Mouse (Mus musculus): Measurements from ENCODE around the gene 4930516K23Rik. TPM values are rescaled to one million over a fixed set of nuclear protein-coding genes. Genes with fewer than 3 reads are reported as not detected.

4930516K23Rik gene
- not detected for polyA plus RNA-seq (2017; shearing (Covaris generic))

GRCm38 (mm10) chr7:104061345-104061744 lies at the start of gene 4930516K23Rik:
TSS of gene 4930516K23Rik (minus strand) at chr7:104061445.

GRCm38 (mm10) chr7:104104757-104104972 lies 43.4 kb upstream of the 4930516K23Rik start, which contains the start of gene Olfr646:
TSS of gene Olfr646 (plus strand) at chr7:104104873.

DNA sequence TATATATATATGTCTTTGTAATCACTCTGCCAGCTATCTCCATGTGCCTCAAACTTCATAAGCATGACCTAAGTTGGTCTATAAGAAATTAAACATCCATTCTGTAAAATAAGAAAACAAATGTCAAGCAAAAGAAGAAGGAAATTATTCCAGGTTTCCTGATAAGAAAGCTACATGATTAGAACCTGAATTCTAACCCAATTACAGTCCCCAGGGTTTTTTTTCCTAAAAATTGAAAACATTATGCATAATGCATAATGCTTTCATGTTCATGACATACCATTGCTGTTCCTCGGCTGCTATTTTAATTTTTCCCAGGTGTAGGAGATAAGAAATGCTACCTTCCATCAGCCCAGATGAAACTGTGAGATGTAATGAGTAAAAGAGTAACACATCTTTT lies 24.1 kb upstream of the 4930516K23Rik start, which contains the start of gene Olfr645:
Gene Olfr645 (minus strand): TSS at position 101 of the 400 bp plus-strand sequence.

GRCm38 (mm10) chr7:104071769-104072168 lies 10.5 kb upstream of the 4930516K23Rik start, which contains the start of gene Olfr644:
TSS of gene Olfr644 (minus strand) at chr7:104071869.

DNA sequence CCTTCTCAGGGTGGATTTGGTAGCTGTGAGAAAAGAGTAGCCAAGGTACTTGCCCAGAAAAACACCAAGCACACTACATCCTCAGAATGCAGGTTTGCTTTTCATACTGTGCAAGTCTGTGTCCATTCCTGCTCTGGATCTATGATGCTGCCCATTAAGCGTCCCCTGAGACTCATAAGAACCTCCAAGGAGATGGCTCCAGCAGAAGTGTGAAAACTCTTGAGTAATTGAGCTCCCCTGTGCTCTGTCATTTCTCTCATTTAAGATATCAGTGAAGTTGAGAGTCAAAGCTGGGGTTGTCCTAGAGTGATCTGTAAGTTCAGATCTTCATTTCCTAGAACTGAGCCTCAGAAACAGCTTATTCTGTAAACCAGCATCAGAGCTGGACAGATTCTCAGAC lies 8.7 kb downstream of the 4930516K23Rik start, which contains the start of gene Olfr642:
Gene Olfr642 (minus strand): TSS at position 101 of the 400 bp plus-strand sequence.

DNA sequence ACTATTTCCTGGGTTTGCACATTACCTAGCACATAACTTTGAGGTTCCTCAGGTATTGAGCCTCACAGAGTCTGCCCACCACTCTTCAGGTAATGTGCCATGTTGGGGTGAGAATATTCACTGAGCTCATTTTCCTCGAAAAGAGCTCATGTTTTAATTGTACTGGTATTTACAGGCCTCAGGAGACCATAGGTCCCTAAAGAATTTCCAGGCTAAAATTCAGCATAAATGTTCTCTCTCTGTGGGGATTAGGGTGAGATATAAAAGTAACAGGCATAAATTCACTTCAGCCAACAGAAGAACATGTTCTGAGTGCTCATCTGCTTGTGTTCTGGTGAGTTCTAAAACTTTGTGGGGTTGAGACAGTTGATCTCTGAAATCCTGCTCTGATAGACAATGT lies 26.1 kb downstream of the 4930516K23Rik start, which contains the start of gene Olfr641:
Gene Olfr641 (plus strand): TSS at position 301 of the 400 bp plus-strand sequence.

GRCm38 (mm10) chr7:104025473-104025872 lies 35.8 kb downstream of the 4930516K23Rik start, which contains the start of gene Olfr640:
TSS of gene Olfr640 (minus strand) at chr7:104025573.

DNA sequence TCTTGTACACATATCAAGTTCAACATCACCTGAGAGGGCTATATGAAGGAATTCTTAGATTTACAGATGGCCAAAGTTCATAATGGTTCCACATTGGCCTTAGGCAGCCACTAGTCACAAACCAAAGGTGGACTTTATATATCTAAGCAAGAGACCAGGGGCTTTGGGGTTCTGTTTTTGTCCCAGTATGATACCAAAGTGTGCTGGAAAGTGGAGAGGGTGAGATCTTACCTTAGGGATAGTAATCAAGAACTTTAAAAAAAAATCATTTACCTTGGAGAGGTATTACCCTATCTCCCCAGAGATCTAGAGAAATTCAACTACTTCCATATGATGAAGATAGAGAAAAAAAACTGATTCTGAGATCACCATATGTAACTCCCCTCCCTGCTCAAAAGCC lies 44.0 kb downstream of the 4930516K23Rik start, which contains the start of gene Olfr639:
Gene Olfr639 (minus strand): TSS at position 101 of the 400 bp plus-strand sequence.

Other genes with a start within 250 kb of the 4930516K23Rik start
- gene Hbb-bt, start 247.4 kb downstream of the 4930516K23Rik start, polyA plus RNA-seq (2017; shearing (Covaris generic)) = 106 TPM
- 546 TPM for gene Hbb-bs, start 233.3 kb downstream of the 4930516K23Rik start, polyA plus RNA-seq (2017; shearing (Covaris generic))
- not detected for gene Hbb-bh2, start 220.9 kb downstream of the 4930516K23Rik start, polyA plus RNA-seq (2017; shearing (Covaris generic))
- not detected for gene Hbb-bh1, start 218.3 kb downstream of the 4930516K23Rik start, polyA plus RNA-seq (2017; shearing (Covaris generic))
- not detected for gene Hbb-y, start 208.2 kb downstream of the 4930516K23Rik start, polyA plus RNA-seq (2017; shearing (Covaris generic))
- not detected for gene Olfr66, start 175.2 kb downstream of the 4930516K23Rik start, polyA plus RNA-seq (2017; shearing (Covaris generic))
- gene Olfr64, start 167.0 kb downstream of the 4930516K23Rik start, polyA plus RNA-seq (2017; shearing (Covaris generic)) = not detected
- gene Olfr65, start 158.0 kb downstream of the 4930516K23Rik start, polyA plus RNA-seq (2017; shearing (Covaris generic)) = not detected
- gene Olfr631, start 132.6 kb downstream of the 4930516K23Rik start, polyA plus RNA-seq (2017; shearing (Covaris generic)) = not detected
- not detected for gene Olfr632, start 127.1 kb downstream of the 4930516K23Rik start, polyA plus RNA-seq (2017; shearing (Covaris generic))
- not detected for gene Olfr633, start 117.0 kb downstream of the 4930516K23Rik start, polyA plus RNA-seq (2017; shearing (Covaris generic))
- gene Olfr635, start 90.3 kb downstream of the 4930516K23Rik start, polyA plus RNA-seq (2017; shearing (Covaris generic)) = 0.04 TPM
- gene Olfr638, start 62.7 kb downstream of the 4930516K23Rik start, polyA plus RNA-seq (2017; shearing (Covaris generic)) = not detected
- not detected for gene Olfr639, start 44.1 kb downstream of the 4930516K23Rik start, polyA plus RNA-seq (2017; shearing (Covaris generic))
- not detected for gene Olfr640, start 35.9 kb downstream of the 4930516K23Rik start, polyA plus RNA-seq (2017; shearing (Covaris generic))
- not detected for gene Olfr641, start 26.0 kb downstream of the 4930516K23Rik start, polyA plus RNA-seq (2017; shearing (Covaris generic))
- not detected for gene Olfr642, start 8.8 kb downstream of the 4930516K23Rik start, polyA plus RNA-seq (2017; shearing (Covaris generic))
- gene Olfr644, start 10.4 kb upstream of the 4930516K23Rik start, polyA plus RNA-seq (2017; shearing (Covaris generic)) = not detected
- not detected for gene Olfr645, start 24.0 kb upstream of the 4930516K23Rik start, polyA plus RNA-seq (2017; shearing (Covaris generic))
- not detected for gene Olfr646, start 43.4 kb upstream of the 4930516K23Rik start, polyA plus RNA-seq (2017; shearing (Covaris generic))
- gene Ubqln5, start 68.4 kb upstream of the 4930516K23Rik start, polyA plus RNA-seq (2017; shearing (Covaris generic)) = not detected
- not detected for gene Olfr643, start 76.0 kb upstream of the 4930516K23Rik start, polyA plus RNA-seq (2017; shearing (Covaris generic))
- gene Ubqln3, start 81.8 kb upstream of the 4930516K23Rik start, polyA plus RNA-seq (2017; shearing (Covaris generic)) = not detected
- gene Ubqlnl, start 89.1 kb upstream of the 4930516K23Rik start, polyA plus RNA-seq (2017; shearing (Covaris generic)) = not detected
- gene Olfm5, start 103.4 kb upstream of the 4930516K23Rik start, polyA plus RNA-seq (2017; shearing (Covaris generic)) = not detected
- not detected for gene Olfr648, start 121.9 kb upstream of the 4930516K23Rik start, polyA plus RNA-seq (2017; shearing (Covaris generic))
- not detected for gene Olfr649, start 134.5 kb upstream of the 4930516K23Rik start, polyA plus RNA-seq (2017; shearing (Covaris generic))
- gene Trim6, start 157.3 kb upstream of the 4930516K23Rik start, polyA plus RNA-seq (2017; shearing (Covaris generic)) = 2.1 TPM
- 64.7 TPM for gene Trim34a, start 183.0 kb upstream of the 4930516K23Rik start, polyA plus RNA-seq (2017; shearing (Covaris generic))
- gene Trim5, start 226.6 kb upstream of the 4930516K23Rik start, polyA plus RNA-seq (2017; shearing (Covaris generic)) = 34.7 TPM